Mouse (Mus musculus): ENCODE results near the gene Tmem258.
"Not testable (repeated sequence)": the region's sequence is repeated elsewhere in the genome, so short reads cannot be mapped to it uniquely, and the experiment has no call there.

Tmem258 gene

DNA sequence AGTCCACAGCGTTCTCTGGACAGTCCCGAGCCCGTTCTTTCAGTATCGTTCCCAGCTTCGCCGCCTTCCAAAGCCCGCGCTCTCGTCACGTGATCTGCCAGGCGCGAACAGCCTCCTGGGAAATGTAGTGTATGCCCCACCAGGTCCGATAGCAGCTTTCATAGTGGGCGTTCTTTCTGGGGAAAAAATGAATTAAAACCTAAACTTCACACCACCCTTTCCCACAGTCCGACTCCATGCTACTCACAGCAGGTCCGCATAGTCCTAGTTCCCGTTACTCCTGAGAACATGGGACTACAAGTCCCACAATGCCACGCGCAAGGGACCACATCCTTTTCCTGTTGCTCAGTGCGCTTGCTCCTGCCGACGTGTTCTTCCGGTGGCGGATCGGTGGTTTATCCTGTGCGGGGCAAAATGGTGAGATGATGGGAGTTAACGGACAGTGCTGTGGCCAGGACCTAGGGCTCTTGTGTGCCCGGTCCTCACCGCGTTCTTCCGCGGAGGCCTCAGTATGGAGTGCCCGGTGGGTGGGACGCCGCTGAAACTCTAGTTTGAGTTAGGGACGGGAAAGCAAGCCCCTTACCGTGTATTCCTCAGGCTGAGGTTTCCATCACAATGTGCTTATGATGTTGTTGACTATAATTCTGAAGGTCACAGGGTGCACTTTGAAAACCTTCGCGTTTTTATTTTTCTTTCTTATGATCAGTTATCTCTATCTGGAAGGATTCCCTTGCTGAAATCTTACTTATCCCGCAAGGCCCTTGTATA, at the start of gene Tmem258, which contains the start of gene Fen1:
Gene Tmem258, plus strand, starts transcription at position 167 of the 768 bp plus-strand sequence.
Gene Fen1, minus strand, starts transcription at position 322 of the 768 bp plus-strand sequence.
- in situ Hi-C loops (cut with MboI, MseI) = no loop called here

- in situ Hi-C loops (cut with MboI, MseI) = no loop called here
Measured at GRCm38 (mm10) chr19:10157725-10158124, 46.1 kb upstream of the Tmem258 start.

- in situ Hi-C loops (cut with MboI, MseI) = no loop called here
Measured at GRCm38 (mm10) chr19:10163896-10164295, 39.9 kb upstream of the Tmem258 start.

GRCm38 (mm10) chr19:10165928-10166327, 37.9 kb upstream of the Tmem258 start:
- in situ Hi-C loops (cut with MboI, MseI) = not testable (repeated sequence)

DNA sequence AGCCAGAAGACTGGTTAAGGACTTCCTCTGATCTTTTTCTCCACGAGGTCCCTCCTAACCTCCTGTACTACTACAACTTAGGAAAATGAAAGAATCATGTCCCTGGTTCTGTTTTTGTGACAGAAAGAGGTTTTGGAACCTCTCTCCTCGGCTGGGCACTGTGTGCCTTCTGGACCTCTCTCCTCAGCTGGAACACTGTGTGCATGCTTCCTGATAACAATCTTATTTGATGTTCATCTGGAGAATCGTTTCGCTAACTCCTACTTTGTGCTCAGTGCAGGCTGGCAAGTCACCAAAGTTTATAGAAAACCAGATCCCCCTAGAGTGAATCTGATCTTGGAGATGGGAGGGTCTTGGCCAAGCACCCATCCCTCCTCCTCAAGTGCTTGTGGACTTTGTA, 36.7 kb upstream of the Tmem258 start:
- in situ Hi-C loops (cut with MboI, MseI) = no loop called here

GRCm38 (mm10) chr19:10167951-10168350, 35.9 kb upstream of the Tmem258 start:
- in situ Hi-C loops (cut with MboI, MseI) = no loop called here

- in situ Hi-C loops (cut with MboI, MseI) = no loop called here
Measured at GRCm38 (mm10) chr19:10168441-10168840, 35.4 kb upstream of the Tmem258 start.

GRCm38 (mm10) chr19:10169179-10169578, 34.6 kb upstream of the Tmem258 start:
- in situ Hi-C loops (cut with MboI, MseI) = no loop called here

DNA sequence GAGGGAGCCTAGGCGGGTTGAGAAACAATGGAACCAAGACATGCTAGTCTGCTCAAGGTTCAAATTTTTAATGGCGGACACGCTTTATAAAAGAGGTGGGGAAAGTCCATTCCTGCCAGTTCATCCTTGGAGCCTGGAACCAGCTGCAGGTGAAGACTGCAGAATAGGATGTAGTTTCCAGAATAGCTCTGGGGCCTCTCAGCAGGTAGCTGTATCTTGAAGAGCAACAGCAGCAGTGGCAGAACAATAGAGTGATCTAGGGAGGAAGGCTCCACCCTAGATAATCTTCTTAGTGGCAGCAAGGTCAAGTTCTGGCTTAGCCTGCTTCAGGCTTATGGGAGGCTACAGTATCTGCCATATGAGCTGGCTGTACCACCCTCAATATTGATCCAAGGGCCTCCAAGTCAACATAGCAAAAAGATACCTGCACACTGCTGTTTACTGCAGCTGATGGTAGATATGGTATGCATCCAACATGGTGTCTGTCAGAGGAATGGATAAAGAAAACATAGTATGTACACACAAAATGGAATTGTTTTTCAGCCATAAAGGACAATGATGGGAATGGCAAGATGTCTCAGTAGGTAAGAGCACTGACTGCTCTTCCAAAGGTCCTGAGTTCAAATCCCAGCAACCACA, 34.0 kb upstream of the Tmem258 start:
- in situ Hi-C loops (cut with MboI, MseI) = not testable (repeated sequence)

- in situ Hi-C loops (cut with MboI, MseI) = no loop called here
Measured at GRCm38 (mm10) chr19:10170466-10170865, 33.3 kb upstream of the Tmem258 start.

GRCm38 (mm10) chr19:10171359-10171758, 32.5 kb upstream of the Tmem258 start:
- in situ Hi-C loops (cut with MboI, MseI) = no loop called here

- in situ Hi-C loops (cut with MboI, MseI) = no loop called here
Measured at GRCm38 (mm10) chr19:10171846-10172245, 32.0 kb upstream of the Tmem258 start.

- in situ Hi-C loops (cut with MboI, MseI) = no loop called here
Measured at GRCm38 (mm10) chr19:10173116-10173718, 30.6 kb upstream of the Tmem258 start.

GRCm38 (mm10) chr19:10173844-10174539, 29.8 kb upstream of the Tmem258 start:
- in situ Hi-C loops (cut with MboI, MseI) = no loop called here

DNA sequence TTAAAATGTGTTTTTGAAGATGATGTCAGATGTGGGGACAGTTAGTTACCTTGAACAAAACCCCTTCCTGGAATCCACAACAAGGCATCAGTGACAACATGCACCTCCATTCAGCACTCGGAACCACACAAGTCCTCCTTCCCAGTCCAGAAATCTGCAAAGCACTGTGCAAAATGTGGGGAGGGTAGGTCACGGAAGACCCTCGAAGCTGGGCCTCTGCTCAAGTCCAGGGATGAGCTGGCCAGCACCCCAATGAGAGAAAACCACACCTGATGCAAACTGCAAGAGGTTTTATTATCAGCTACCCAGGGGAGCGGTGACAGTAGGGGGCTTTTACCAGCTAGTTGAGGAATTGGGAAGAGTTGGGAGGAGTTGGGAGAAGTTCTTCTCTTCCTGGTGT, 28.9 kb upstream of the Tmem258 start:
- in situ Hi-C loops (cut with MboI, MseI) = loop anchor here (25.0 kb wide), 1 partner anchor 1787 kb away; the partner anchor contains the start of gene Osbp

DNA sequence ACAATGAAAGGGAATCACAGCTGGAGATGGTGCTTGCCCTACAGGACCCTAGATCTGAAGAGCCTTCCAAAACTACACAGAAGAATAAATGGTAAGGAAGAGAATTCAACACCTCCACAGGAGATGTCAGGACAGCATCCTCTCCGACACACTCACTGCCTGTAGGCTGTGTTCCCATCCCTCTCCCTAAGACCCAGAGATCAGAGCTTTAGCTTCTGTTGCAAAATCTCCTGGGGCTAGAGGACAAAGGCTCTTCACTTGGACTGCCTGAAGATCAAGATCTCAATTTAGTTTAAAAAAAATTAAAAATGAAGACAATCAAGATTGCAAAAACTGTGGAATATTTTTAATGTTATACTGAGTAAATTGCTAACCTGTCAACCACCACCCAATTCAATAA, 27.3 kb upstream of the Tmem258 start:
- in situ Hi-C loops (cut with MboI, MseI) = loop anchor here (25.0 kb wide), 1 partner anchor 1786 kb away; the partner anchor contains the start of gene Osbp

DNA sequence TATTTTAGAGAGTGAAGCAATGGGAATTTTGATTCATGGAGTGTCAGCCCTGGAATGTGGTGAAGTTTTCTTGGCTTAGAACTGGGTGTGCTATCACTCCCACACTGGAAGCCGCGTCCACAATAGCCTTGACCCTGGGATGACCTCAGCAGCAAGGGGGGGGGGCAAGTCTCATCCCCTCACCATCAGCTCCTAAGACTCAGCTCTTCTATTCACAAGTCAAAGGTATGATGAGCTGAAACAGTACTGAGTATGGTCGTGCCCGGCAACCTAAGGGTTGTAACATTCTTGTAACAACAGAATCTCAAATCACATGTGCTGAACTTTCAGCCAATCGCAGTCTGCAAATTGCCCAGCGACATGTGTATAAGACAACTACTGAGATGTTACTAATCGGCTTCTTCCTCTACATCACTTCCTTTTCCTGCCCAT, 26.9 kb upstream of the Tmem258 start:
- in situ Hi-C loops (cut with MboI, MseI) = loop anchor here (25.0 kb wide), 1 partner anchor 1785 kb away; the partner anchor contains the start of gene Osbp

- in situ Hi-C loops (cut with MboI, MseI) = loop anchor here (25.0 kb wide), 1 partner anchor 1781 kb away; the partner anchor contains the start of gene Osbp
Measured at GRCm38 (mm10) chr19:10181225-10181624, 22.6 kb upstream of the Tmem258 start.

GRCm38 (mm10) chr19:10182142-10182541, 21.7 kb upstream of the Tmem258 start:
- in situ Hi-C loops (cut with MboI, MseI) = loop anchor here (25.0 kb wide), 1 partner anchor 1780 kb away; the partner anchor contains the start of gene Osbp

DNA sequence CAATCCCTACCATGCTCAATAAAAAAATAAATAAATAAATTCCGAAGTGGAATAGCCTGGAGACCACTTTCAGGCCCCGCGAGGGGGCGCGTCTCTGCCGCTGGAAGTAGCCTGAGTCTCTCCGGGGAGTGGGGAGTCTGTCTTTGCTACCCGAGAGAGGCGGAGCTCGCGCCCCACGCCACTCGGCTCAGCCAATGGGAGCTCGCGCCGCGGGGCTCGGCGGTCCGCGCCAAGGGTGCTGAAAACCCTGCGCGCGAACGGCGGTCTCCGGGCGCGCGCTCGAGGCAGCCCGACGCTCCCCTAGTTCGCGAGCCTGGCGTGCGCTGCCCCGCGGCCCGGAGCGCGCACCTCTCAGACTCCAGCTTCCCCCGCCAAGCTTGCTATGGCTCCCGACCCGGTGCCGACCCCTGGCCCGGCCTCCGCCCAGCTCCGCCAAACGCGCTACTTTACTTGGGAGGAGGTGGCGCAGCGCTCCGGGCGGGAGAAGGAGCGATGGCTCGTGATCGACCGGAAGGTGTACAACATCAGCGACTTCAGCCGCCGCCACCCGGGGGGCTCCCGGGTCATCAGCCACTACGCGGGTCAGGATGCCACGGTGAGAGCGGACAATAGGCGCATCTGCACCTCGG, 21.0 kb upstream of the Tmem258 start, which contains the start of gene Fads1:
Gene Fads1, plus strand, starts transcription at position 219 of the 629 bp plus-strand sequence.
- in situ Hi-C loops (cut with MboI, MseI) = loop anchor here (25.0 kb wide), 1 partner anchor 1780 kb away; the partner anchor contains the start of gene Osbp

Data from regulatory T cell (primary cell).